Mouse (Mus musculus): ENCODE data around the gene Rpl24. TPM values are rescaled to one million over a fixed set of nuclear protein-coding genes. Genes with fewer than 3 reads are reported as not detected.

Gene Rpl24
- polyA plus RNA-seq (2017; shearing (Covaris generic)): 100 to 1,000 TPM; 497 to 554 TPM

DNA sequence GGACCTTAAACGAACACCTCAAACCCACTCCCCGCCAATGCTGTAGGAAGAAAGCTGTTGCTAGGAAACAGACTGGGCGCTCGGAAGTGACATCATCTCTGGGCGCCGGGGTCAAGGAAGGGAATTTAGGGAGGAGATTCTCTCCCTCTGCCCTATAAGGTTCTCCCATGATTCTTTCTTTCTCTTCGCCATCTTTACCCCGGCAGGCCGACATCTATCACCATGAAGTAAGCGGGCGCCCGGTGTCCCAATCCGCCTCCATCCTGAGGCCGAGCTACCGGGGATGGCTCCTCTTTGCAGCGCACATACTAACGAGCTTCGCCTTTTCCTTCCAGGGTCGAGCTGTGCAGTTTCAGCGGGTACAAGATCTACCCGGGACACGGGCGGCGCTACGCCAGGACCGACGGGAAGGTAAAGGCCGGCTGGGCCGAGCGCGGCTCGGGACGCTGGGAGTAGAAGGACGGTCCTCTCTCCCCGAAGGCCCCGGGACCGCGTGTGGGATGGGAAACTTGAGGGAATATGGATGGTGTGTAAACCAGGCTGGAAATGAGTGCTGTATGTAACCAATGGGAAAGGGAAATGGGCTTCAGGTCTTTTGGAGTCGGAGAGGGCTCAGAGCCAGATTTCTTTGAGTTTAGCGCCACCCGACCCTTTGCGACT is at the start of gene Rpl24:
Rpl24 (plus strand) TSS at position 64 of the 660 bp plus-strand sequence.

DNA sequence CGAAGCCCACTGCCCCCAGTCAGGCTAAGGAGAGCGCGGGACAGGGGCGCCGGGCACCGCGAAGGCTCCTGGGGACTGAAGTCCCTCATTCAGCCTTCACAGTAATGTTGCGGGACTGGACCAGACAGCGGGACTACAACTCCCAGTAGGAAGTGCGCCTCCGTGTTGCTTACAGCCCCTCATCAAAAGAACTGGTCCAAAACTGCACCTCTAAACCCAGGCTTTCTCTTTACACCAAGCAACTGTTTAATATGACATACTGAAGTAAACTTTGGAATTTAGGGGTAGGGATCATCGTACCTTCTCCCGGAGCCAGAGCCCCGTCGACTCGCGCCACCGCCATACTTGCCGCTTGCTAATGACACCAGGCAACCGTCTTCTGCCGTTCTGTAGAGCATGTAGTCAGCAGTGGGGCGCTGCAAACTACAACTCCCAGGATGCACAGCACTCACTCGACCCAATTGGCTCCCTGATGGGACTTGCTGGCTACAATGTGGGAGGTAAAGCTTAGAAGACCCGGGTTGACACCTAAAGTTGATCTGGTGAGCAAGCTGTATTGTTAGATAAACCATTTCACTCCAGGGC is 31.5 kb upstream of the Rpl24 start, which contains the start of gene Cep97:
Cep97 (minus strand) TSS at position 403 of the 585 bp plus-strand sequence.

DNA sequence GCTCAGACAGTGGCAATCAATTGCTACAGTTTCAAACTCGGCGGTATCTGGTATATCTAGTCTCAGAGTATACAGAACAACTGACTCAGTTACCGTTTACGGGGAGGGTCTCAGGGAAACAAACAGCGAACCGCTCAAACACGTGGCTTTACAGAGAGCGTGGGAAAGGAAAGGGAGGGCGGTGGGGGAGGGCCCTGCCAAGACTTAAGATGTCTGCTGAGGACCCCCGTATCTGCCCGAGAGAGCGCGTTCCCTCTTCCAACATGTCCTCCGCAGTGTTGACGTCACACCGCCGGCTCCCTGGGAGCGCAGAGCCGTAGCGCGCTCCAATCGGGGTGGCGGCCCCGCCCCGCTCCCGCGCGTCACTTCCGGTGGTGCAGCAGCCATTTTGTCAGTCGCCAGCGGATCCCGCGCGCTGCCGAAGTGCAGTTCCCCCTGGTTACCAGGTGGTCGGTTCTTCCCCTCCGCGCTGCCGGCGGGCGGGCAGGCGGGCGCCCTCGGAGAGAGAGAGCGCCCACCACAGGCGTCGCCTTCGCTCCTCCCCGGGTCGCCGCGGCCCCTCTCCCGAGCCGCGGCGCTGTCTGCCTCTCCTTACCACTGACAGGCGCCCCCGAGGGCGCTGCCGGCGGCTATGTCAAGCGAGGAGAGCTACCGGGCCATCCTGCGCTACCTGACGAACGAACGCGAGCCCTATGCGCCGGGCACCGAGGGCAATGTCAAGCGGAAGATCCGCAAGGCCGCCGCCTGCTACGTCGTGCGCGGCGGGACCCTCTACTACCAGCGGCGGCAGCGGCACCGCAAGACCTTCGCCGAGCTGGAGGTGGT is 7.6 kb downstream of the Rpl24 start, which contains the start of gene Zbtb11:
Zbtb11 (plus strand) TSS at position 453 of the 825 bp plus-strand sequence.

Other genes starting within 250 kb of the Rpl24 start
- gene Nfkbiz, start 127.4 kb upstream of the Rpl24 start, polyA plus RNA-seq (2017; shearing (Covaris generic)): 10 to 100 TPM; 42.8 to 66.8 TPM
- gene Nxpe3, start 71.0 kb upstream of the Rpl24 start, polyA plus RNA-seq (2017; shearing (Covaris generic)): 10 to 100 TPM; 27.3 to 34.7 TPM
- gene Cep97, start 31.4 kb upstream of the Rpl24 start, polyA plus RNA-seq (2017; shearing (Covaris generic)): 10 to 100 TPM; 24.1 to 26.2 TPM
- 10 to 100 TPM; 27.9 to 44.2 TPM for gene Zbtb11, start 7.6 kb downstream of the Rpl24 start, polyA plus RNA-seq (2017; shearing (Covaris generic))
- 10 to 100 TPM; 87.5 to 96.3 TPM for gene Pcnp, start 63.5 kb downstream of the Rpl24 start, polyA plus RNA-seq (2017; shearing (Covaris generic))
- gene Trmt10c, start 71.5 kb downstream of the Rpl24 start, polyA plus RNA-seq (2017; shearing (Covaris generic)): 10 to 100 TPM; 32.4 to 34.8 TPM
- 10 to 100 TPM; 44.3 to 47.6 TPM for gene Senp7, start 82.1 kb downstream of the Rpl24 start, polyA plus RNA-seq (2017; shearing (Covaris generic))
- under 1 TPM; 0.74 to 0.84 TPM for gene Impg2, start 238.0 kb downstream of the Rpl24 start, polyA plus RNA-seq (2017; shearing (Covaris generic))